Mouse (Mus musculus) olfactory bulb, adult 2 months (tissue): ENCODE results near the gene Chrm1.

Experiments used
- CTCF ChIP-seq: fragments of 200-500 bp; IDR thresholded peaks from 2 replicates; pipeline ENCODE4 v1.5.1; 2012; ENCODE audit warnings: low read depth, mild to moderate bottlenecking, low read length, moderate library complexity; ENCODE audit not compliant: insufficient read depth
- POLR2A ChIP-seq: fragments of 200-500 bp; IDR thresholded peaks from 2 replicates; pipeline ENCODE4 v1.6.1; 2012; ENCODE audit warnings: mild to moderate bottlenecking, low read depth, low read length, moderate library complexity; ENCODE audit not compliant: insufficient read depth

- no peak for TF ChIP-seq POLR2A
- peak; percentile 55; the same call in 1 of the 2 replicates for TF ChIP-seq CTCF
Observed at GRCm38 (mm10) chr19:8662337-8662736, 1.3 kb upstream of the Chrm1 start.
